Mouse (Mus musculus): ENCODE results near the gene Art2b.
"Not testable (repeated sequence)": the region's sequence is repeated elsewhere in the genome, so short reads cannot be mapped to it uniquely, and the experiment has no call there.

DNA sequence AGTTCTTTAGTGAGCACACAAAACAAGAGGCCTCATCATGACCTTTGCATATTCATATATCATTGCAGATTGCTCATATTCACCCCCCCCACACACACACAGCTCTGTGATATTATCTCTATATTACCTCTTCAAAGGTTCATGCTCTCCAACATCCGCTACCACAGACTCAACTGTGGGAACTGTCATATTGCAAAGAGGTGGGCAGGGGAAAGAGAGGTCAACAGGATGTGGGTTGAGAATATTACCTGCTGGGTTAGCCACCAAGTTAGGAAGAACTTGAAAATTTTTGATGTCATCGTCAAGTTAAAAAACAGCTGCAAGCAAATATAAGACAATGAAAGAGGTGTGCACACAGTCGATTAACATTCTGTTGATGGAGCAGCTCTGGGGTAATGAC, 4.5 kb downstream of the Art2b start:
- TF ChIP-seq E2F4 (IDR thresholded peaks at IDR 0.05; ENCODE audit: insufficient read depth); POLR2A (IDR thresholded peaks at IDR 0.05; ENCODE audit: insufficient read length, low read depth); TCF12 (IDR thresholded peaks at IDR 0.05; ENCODE audit: insufficient read depth, poor library complexity, severe bottlenecking); MYOG (IDR thresholded peaks at IDR 0.05; ENCODE audit: control insufficient read depth in 1 of 3, insufficient read depth in 1 of 3, insufficient read length in 2 of 3, low read depth in 2 of 3); MAX (IDR thresholded peaks at IDR 0.05; ENCODE audit: low read depth); USF1 (IDR thresholded peaks at IDR 0.05; ENCODE audit: low read depth); POLR2AphosphoS2 (IDR thresholded peaks at IDR 0.05; ENCODE audit: insufficient read length, low read depth); MYOD1 (IDR thresholded peaks at IDR 0.05; ENCODE audit: control insufficient read depth in 1 of 3, insufficient read length in 2 of 3, low read depth in 2 of 3); REST (IDR thresholded peaks at IDR 0.05; ENCODE audit: insufficient read depth, insufficient read length): not testable (repeated sequence)
